Mouse (Mus musculus) telencephalon, adult 2 months (tissue): ENCODE results near the gene Pcp2.

Experiments
- DNase-seq: peaks from one replicate; pipeline ENCODE4 v3.0.0-alpha.2; 2011; ENCODE audit warnings: low read depth, low spot score

Pcp2 gene

GRCm38 (mm10) chr8:3625445-3625844 lies at the start of gene Pcp2:
Gene Pcp2, minus strand, starts transcription at chr8:3625545.
- no peak for DNase-seq

- DNase-seq, result no peak
These were observed 49.3 kb upstream of the Pcp2 start for GRCm38 (mm10) chr8:3674671-3675070.

GRCm38 (mm10) chr8:3671980-3672491 lies 46.7 kb upstream of the Pcp2 start, which contains the start of gene Fcor:
Gene Fcor, minus strand, starts transcription at chr8:3672362.
- DNase-seq, result peak; percentile 75

GRCm38 (mm10) chr8:3670388-3670787 lies 45.0 kb upstream of the Pcp2 start:
- DNase-seq, result no peak

GRCm38 (mm10) chr8:3665507-3665906 lies 40.2 kb upstream of the Pcp2 start, which contains the start of gene Mcemp1:
Gene Mcemp1, plus strand, starts transcription at chr8:3665754.
- no peak for DNase-seq

GRCm38 (mm10) chr8:3664405-3664804 lies 39.1 kb upstream of the Pcp2 start:
- no peak for DNase-seq

- DNase-seq, result no peak
These were observed 35.5 kb upstream of the Pcp2 start for GRCm38 (mm10) chr8:3660889-3661288.

GRCm38 (mm10) chr8:3656725-3657381 lies 31.5 kb upstream of the Pcp2 start:
- no peak for DNase-seq

GRCm38 (mm10) chr8:3655526-3655925 lies 30.2 kb upstream of the Pcp2 start, which contains the start of gene Retn:
Gene Retn, plus strand, starts transcription at chr8:3655770.
- no peak for DNase-seq

GRCm38 (mm10) chr8:3654726-3655508 lies 29.6 kb upstream of the Pcp2 start:
- DNase-seq, result no peak

- no peak for DNase-seq
These were observed 27.5 kb upstream of the Pcp2 start for GRCm38 (mm10) chr8:3652845-3653244.

- no peak for DNase-seq
These were observed 23.6 kb upstream of the Pcp2 start for GRCm38 (mm10) chr8:3648990-3649389.

GRCm38 (mm10) chr8:3648268-3648667 lies 22.9 kb upstream of the Pcp2 start:
- no peak for DNase-seq

- DNase-seq, result no peak
These were observed 22.2 kb upstream of the Pcp2 start for GRCm38 (mm10) chr8:3647561-3647960.

GRCm38 (mm10) chr8:3646824-3647531 lies 21.6 kb upstream of the Pcp2 start:
- no peak for DNase-seq

GRCm38 (mm10) chr8:3645804-3646203 lies 20.5 kb upstream of the Pcp2 start:
- no peak for DNase-seq

GRCm38 (mm10) chr8:3631478-3631875 lies 6.1 kb upstream of the Pcp2 start:
- no peak for DNase-seq

- peak; percentile 53 for DNase-seq
These were observed 5.5 kb upstream of the Pcp2 start, which contains the start of gene Stxbp2 for GRCm38 (mm10) chr8:3630647-3631477. Gene Stxbp2, plus strand, starts transcription at chr8:3630955.

GRCm38 (mm10) chr8:3628014-3628413 lies 2.7 kb upstream of the Pcp2 start:
- DNase-seq, result no peak

- no peak for DNase-seq
These were observed 1.6 kb upstream of the Pcp2 start for GRCm38 (mm10) chr8:3626971-3627370.

- no peak for DNase-seq
These were observed 3.2 kb downstream of the Pcp2 start for GRCm38 (mm10) chr8:3622119-3622518.
